21 mouse cellular contexts compared by ENCODE assay signal in the genomic region with DNA sequence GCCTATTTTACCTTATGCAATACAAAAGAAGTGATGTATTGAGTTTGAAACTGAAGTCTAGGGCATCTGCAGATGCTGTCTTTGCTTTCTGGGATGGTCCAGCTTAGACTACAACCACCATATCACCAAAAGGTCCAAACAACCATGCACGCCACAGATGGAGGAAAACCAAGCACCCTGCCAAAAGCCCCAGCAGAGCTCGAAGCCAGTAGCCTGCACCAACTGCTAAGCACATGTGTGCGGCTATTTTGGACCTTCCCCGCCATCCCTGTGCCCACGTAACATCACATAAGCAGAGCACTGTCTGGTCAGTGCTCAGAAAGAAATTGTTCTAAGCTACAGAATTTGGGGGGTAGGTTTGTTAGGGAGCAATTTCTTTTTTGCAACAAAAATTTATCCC. TPM values are rescaled to one million over a fixed set of nuclear protein-coding genes. Genes with fewer than 3 reads are reported as not detected.
A peak's percentile ranks its signal among the peaks of the same experiment; 100 is the strongest.
DNase-seq lines count a peak whose midpoint lies in the region; ATAC-seq lines count a peak whose summit lies in the region.
"Had no signal": no experiment of that assay in that cellular context is flagged by ENCODE, and none has a peak within 500 bp of the region (broad histone marks: within the 10 kb centered on the region; RNA-seq: fewer than 3 reads in every experiment).

No protein-coding gene starts in this region.

- intact Hi-C loops in left cerebral cortex, postnatal 25 days (cut with DNase I) = loop anchor here (2.0 kb wide), 2 partner anchors 16 to 32 kb away; no protein-coding TSS in a partner anchor

- no peak overlapping the region for H3K9ac ChIP-seq in forebrain, embryonic 12.5 days
- H3K9ac ChIP-seq: forebrain, embryonic 15.5 days; limb, embryonic 12.5 days; liver, embryonic 14.5 days had no signal

- peaks cover 10% of the 10 kb centered on the region for H3K4me1 ChIP-seq in forebrain, embryonic 12.5 days

- ATAC-seq in forebrain, embryonic 12.5 days (ENCODE audit: low FRiP score) = no peak
- ATAC-seq: forebrain, embryonic 15.5 days; hindbrain, embryonic 16.5 days; lung, postnatal 0 days had no signal

- no peak overlapping the region for H3K4me3 ChIP-seq in forebrain, embryonic 12.5 days (replicated peaks)
- H3K4me3 ChIP-seq: forebrain, embryonic 15.5 days; limb, embryonic 12.5 days; megakaryocyte, embryonic 14.5 days had no signal

- WGBS in forebrain, embryonic 12.5 days = 87% methylated on average over 5 of the region's 5 CpGs

- H3K9me3 ChIP-seq in forebrain, embryonic 12.5 days = no peaks in the 10 kb centered on the region
- H3K9me3 ChIP-seq: forebrain, embryonic 15.5 days had no signal

- no peaks in the 10 kb centered on the region for H3K36me3 ChIP-seq in forebrain, embryonic 12.5 days (replicated peaks)
- H3K36me3 ChIP-seq: forebrain, embryonic 15.5 days; limb, embryonic 12.5 days had no signal

- DNase-seq in right cerebral cortex, adult 18-20 months = peak; percentile 78
- no peak for DNase-seq in right cerebral cortex, postnatal 4 days
- peak; percentile 59 to 68 for DNase-seq in cerebellum, postnatal 25 days
- peak; percentile 44 to 89 for DNase-seq in left cerebral cortex, postnatal 25 days (ENCODE audit: low spot score in 2 of 2)
- DNase-seq in telencephalon, adult 2 months (ENCODE audit: low read depth, low spot score) = peak; percentile 73
- no peak for DNase-seq in testis, postnatal 14 days (ENCODE audit: low spot score)
- no peak for DNase-seq in urinary bladder, postnatal 36 days (ENCODE audit: low spot score in 2 of 2)
- DNase-seq: embryo, embryonic 11 days; gastrocnemius, postnatal 14 days; heart, postnatal 14 days; kidney, adult 8-10 months; kidney, postnatal 4 days; retina, postnatal 1 day; thymus, adult 2 months had no signal

- H3K27ac ChIP-seq in forebrain, embryonic 12.5 days = no peak overlapping the region
- H3K27ac ChIP-seq: forebrain, embryonic 15.5 days; limb, embryonic 12.5 days; liver, embryonic 14.5 days had no signal

- H3K27me3 ChIP-seq in forebrain, embryonic 12.5 days = peaks cover 21% of the 10 kb centered on the region

- no peak overlapping the region for H3K4me2 ChIP-seq in forebrain, embryonic 12.5 days
- H3K4me2 ChIP-seq: forebrain, embryonic 15.5 days; limb, embryonic 12.5 days had no signal

RNA-seq across cellular contexts. Expression of a gene that starts 5.9 kb away (rescaled TPM):
- 100 to 1,000 TPM; 168 to 178 TPM for total RNA-seq in left cerebral cortex, postnatal 25 days (2021)
- 4.1 and 6.1 TPM in 2 replicates for polyA plus RNA-seq in forebrain, embryonic 12.5 days (2016; fragmentation: Nextera tagmentation; extraction: Ambion mirVana)

Comparison
In these comparisons a context has a peak if more than half of its experiments do, and no peak if none do; other contexts are left out.
1. DNase-seq: peak in right cerebral cortex, adult 18-20 months (single experiment), cerebellum, postnatal 25 days (2 of 2), left cerebral cortex, postnatal 25 days (2 of 2) and telencephalon, adult 2 months (single experiment); none in right cerebral cortex, postnatal 4 days (single experiment), testis, postnatal 14 days (single experiment) and urinary bladder, postnatal 36 days (0 of 2).